Comparison of ENCODE assay signal across 8 mouse cellular contexts in the genomic region with DNA sequence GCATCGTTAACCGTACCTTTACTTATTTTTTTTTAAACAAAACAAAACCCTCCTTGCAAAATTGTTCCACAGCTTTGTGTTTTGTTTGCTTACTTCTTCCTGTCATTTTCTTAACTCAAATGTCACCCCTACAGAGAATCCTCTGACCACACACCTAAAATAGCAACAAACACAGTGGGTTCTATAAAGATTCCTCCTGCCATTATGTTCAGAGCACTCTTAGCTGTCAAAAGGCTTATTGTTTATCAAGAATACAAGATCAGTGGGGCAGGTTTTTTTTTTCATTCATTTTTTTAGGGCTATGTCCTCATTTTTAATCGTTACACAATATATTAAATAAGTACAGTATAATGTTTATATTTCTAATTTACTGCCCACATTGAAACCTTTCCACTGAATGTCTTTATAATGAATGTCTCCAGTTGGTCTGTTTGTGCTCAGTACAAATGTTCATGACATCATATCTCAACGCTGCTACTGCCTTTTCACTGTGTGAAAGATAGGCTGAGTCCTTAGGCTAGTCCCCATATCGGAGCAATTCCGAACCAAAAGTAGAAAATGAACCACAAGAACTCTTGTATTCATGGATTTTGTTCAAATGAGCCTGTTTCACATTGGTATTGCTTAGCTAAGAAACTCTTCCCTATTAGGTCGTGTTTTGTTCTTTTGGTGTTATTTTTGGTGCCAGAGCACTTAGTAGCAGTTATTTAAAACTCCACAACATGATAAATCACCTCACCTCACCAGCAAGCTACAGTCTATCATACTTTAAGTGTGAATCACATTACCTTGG. TPM values are rescaled to one million over a fixed set of nuclear protein-coding genes. Genes with fewer than 3 reads are reported as not detected.
DNase-seq lines count a peak whose midpoint lies in the region; ATAC-seq and TF ChIP-seq lines count a peak whose summit lies in the region.

No protein-coding gene starts in this region.

- no peaks in the 10 kb centered on the region for H3K36me3 ChIP-seq in testis, adult 2 months (ENCODE audit: control insufficient read depth, insufficient read depth, low read length)
- H3K36me3 ChIP-seq in liver, embryonic 11.5 days (ENCODE audit: control insufficient read depth, insufficient read depth, low read length): no peaks in the 10 kb centered on the region

- peak overlapping the region; percentile 87 for H3K4me2 ChIP-seq in liver, embryonic 11.5 days

- no peak for TF ChIP-seq POLR2A in testis, adult 2 months (IDR thresholded peaks at IDR 0.05; ENCODE audit: control insufficient read depth, low read depth, low read length)

- H3K9me3 ChIP-seq in liver, embryonic 11.5 days (ENCODE audit: control insufficient read depth, low read length): no peaks in the 10 kb centered on the region; the same call in 1 of the 2 replicates

- peak overlapping the region; percentile 100 for H3K27ac ChIP-seq in testis, adult 2 months (ENCODE audit: control insufficient read depth, insufficient read depth, low read depth, low read length)
- peak overlapping the region; percentile 100 for H3K27ac ChIP-seq in liver, embryonic 11.5 days (ENCODE audit: low read depth, low read length)

- peak overlapping the region; percentile 96; the same call in 1 of the 2 replicates for H3K4me3 ChIP-seq in testis, adult 2 months (ENCODE audit: control insufficient read depth, low read depth, low read length)
- peak overlapping the region; percentile 93 for H3K4me3 ChIP-seq in liver, embryonic 11.5 days (ENCODE audit: low read depth, low read length)

- peaks cover 4% of the 10 kb centered on the region; the same call in 1 of the 2 replicates for H3K4me1 ChIP-seq in testis, adult 2 months (ENCODE audit: control insufficient read depth, insufficient read depth, low read length)
- H3K4me1 ChIP-seq in liver, embryonic 11.5 days (replicated peaks; ENCODE audit: control insufficient read depth, insufficient read depth, low read length): peaks cover 7% of the 10 kb centered on the region; the same call in 1 of the 2 replicates

- TF ChIP-seq CTCF in testis, adult 2 months (IDR thresholded peaks at IDR 0.05; ENCODE audit: control insufficient read depth, insufficient read depth, insufficient replicate concordance, low read depth, low read length): no peak

- WGBS in liver, embryonic 11.5 days: 33% methylated on average over 7 of the region's 7 CpGs

- DNase-seq in cerebellum, adult 9-10 months: peak; percentile 68
- no peak for DNase-seq in cerebellum, adult 8-10 months
- DNase-seq in testis, postnatal 14 days (ENCODE audit: low spot score): no peak
- DNase-seq in liver, embryonic 11.5 days (ENCODE audit: low spot score): no peak
- DNase-seq in right cerebral cortex, postnatal 4 days: no peak
- DNase-seq in layer of hippocampus, postnatal 10 days (ENCODE audit: low spot score in 2 of 2): no peak

- H3K9ac ChIP-seq in liver, embryonic 11.5 days (ENCODE audit: low read depth, low read length): peak overlapping the region; percentile 91

- no peaks in the 10 kb centered on the region for H3K27me3 ChIP-seq in testis, adult 2 months (ENCODE audit: control insufficient read depth, insufficient read depth, low read length)
- no peaks in the 10 kb centered on the region for H3K27me3 ChIP-seq in liver, embryonic 11.5 days (replicated peaks; ENCODE audit: control insufficient read depth, insufficient read depth, low read length)

- ATAC-seq in liver, embryonic 11.5 days (replicated peaks; ENCODE audit: low FRiP score): no peak
- no peak for ATAC-seq in erythroid progenitor cell, adult 5-6 weeks (replicated peaks; ENCODE audit: low FRiP score, poor library complexity, severe bottlenecking)

RNA-seq across cellular contexts. Expression of a gene that starts 1.2 kb away (rescaled TPM):
- 2.6 and 3.5 TPM in 2 replicates for polyA plus RNA-seq in testis, adult 2 months (2012; rRNA removed)
- polyA plus RNA-seq in liver, embryonic 11.5 days (2014; fragmentation: Nextera tagmentation; extraction: Ambion mirVana): 6.6 and 6.8 TPM in 2 replicates
- 45.0 and 50.7 TPM in 2 replicates for total RNA-seq in erythroid progenitor cell, adult 5-6 weeks (2015; ENCODE audit: low replicate concordance)
- 36.1 TPM in 2 replicates for total RNA-seq in erythroid progenitor cell, adult 5-6 weeks (2017; ENCODE audit: low replicate concordance)
- total RNA-seq in layer of hippocampus, postnatal 10 days (2021): 10 to 100 TPM; 78.6 to 79.6 TPM
